Mouse (Mus musculus) embryo, embryonic 10 days (tissue): ENCODE data around the gene Lamp1.

Experiments used
- DNase-seq: peaks from one replicate; pipeline ENCODE4 v3.0.0-alpha.2; 2015; ENCODE audit warnings: low spot score

Lamp1 gene

GRCm38 (mm10) chr8:13163563-13163962 lies 4.6 kb downstream of the Lamp1 start:
- DNase-seq, result no peak

- no peak for DNase-seq
Measured at GRCm38 (mm10) chr8:13164361-13164760, 5.4 kb downstream of the Lamp1 start.

GRCm38 (mm10) chr8:13170510-13170909 lies 11.5 kb downstream of the Lamp1 start:
- no peak for DNase-seq

DNA sequence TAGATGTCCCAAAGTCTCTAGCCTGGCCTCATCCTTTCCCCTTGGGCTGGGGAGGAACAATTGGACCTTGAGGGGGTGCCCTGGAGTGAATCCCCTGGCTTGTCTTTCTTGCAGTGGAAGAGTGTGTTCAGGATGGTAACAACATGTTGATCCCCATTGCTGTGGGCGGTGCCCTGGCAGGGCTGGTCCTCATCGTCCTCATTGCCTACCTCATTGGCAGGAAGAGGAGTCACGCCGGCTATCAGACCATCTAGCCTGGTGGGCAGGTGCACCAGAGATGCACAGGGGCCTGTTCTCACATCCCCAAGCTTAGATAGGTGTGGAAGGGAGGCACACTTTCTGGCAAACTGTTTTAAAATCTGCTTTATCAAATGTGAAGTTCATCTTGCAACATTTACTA lies 15.3 kb downstream of the Lamp1 start:
- no peak for DNase-seq

- DNase-seq, result no peak
Measured at GRCm38 (mm10) chr8:13174811-13175210, 15.8 kb downstream of the Lamp1 start.

- no peak for DNase-seq
Measured at GRCm38 (mm10) chr8:13175650-13176049, 16.7 kb downstream of the Lamp1 start.

GRCm38 (mm10) chr8:13177173-13177852 lies 18.4 kb downstream of the Lamp1 start:
- no peak for DNase-seq

- no peak for DNase-seq
Measured at GRCm38 (mm10) chr8:13178137-13178536, 19.2 kb downstream of the Lamp1 start.

- no peak for DNase-seq
Measured at GRCm38 (mm10) chr8:13179482-13179881, 20.5 kb downstream of the Lamp1 start.

DNA sequence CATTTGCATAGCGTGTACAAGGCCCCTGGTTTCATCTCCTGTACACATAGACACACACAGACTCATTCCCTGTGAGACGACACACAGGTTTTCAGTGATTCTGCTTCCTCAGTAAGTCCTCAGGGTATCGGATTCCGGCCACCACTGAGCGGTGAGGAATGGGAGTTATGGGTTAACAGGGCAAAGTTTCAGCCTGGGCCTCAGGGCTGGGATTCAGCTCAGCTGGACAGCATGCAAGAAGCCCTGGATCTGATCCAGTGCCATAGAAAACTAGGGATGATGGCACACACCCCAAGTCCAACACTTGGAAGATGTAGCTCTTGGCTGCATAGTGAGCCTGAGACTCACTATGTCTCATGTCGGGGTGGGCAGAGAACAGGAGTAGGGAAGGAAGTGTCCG lies 21.0 kb downstream of the Lamp1 start:
- DNase-seq, result no peak

- no peak for DNase-seq
Measured at GRCm38 (mm10) chr8:13180408-13180807, 21.4 kb downstream of the Lamp1 start.

DNA sequence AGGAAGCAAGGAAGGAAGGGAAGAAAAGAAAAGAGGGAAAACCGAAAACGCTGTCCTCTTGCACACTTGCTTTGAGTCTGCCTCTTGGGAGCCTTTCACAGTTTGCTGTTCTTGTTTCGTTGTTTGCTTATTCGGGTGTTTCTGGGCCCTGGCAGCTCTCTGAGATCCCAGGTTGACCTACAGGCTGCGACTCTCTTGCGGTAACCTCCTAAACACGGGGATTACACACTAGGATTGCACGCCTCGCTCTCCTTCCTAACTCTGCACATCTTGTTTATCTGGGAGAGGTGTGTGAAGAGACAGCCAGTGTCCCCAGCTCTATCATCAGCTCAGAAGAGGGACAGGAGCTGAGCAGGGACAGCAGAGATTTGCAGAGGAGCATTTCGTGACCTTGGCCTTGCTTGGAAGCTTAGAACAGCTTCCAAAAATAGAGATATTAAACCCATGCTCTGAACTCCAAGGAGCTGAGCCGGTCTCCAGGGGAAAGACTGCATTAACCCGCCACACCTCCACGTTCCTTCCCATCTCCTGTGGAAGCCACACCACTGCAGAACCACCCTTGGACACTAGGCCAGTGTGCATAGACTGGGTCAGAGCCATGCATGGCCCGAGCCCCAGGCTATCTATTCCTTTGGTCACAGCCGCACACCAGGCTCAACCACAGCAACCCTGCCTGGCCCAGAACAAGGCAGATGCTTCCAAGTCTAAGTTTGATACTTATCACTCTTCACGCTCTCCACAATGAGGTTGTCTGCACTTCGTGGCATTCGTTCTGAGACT lies 22.1 kb downstream of the Lamp1 start:
- no peak for DNase-seq

DNA sequence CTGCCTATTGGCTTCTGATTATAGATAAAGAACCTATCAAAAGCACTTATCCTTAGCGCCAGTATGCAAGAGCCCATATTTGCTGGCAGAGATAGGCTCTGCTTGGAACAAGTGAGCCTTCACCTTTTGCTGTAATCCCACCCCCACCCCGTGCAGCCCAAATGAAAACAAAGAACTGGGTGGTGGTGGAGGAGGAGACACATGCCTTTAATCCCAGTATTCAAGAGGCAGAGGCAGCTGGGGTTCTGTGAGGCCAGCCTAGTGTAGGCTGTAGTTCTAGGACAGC lies 22.7 kb downstream of the Lamp1 start:
- DNase-seq, result no peak

DNA sequence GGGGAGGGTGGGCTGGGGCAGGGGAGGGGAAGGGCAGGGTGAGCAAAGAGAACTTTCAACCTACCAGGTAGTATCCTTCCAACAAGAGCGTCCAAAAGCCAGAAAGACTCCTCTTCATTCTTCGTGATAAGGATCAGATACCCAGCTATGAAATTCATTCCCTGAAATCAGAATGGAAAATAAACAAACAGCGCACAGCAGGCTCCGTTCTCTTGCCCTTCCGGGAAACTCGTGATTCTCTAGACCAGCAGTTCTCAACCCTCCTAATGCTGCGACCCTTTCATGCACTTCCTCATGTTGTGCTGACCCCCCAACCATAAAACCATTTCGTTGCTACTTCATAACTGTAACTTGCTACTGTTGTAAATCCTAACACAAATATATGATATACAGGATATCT lies 27.9 kb downstream of the Lamp1 start:
- DNase-seq, result no peak

- no peak for DNase-seq
Measured at GRCm38 (mm10) chr8:13187229-13187628, 28.3 kb downstream of the Lamp1 start.

DNA sequence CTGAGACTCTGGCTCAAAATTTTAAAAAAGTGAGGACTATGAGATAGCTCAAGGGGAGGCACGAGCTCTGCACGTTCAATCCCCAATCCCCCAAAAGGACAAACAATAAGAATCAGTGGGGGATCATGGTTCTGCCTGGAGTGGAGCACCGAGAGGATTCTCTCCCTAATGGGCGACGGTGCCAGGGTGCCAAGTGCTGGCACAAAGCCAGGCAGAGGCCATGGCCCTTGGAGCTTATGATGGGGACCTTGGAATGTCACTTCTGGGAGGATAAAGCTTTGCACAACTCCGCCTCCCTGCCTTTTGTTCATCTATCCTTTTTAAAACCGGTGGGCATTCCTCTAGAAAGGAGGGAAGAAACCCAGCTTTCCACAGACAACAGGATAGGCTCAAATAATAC lies 28.7 kb downstream of the Lamp1 start:
- no peak for DNase-seq

GRCm38 (mm10) chr8:13188052-13188555 lies 29.1 kb downstream of the Lamp1 start:
- DNase-seq, result no peak

DNA sequence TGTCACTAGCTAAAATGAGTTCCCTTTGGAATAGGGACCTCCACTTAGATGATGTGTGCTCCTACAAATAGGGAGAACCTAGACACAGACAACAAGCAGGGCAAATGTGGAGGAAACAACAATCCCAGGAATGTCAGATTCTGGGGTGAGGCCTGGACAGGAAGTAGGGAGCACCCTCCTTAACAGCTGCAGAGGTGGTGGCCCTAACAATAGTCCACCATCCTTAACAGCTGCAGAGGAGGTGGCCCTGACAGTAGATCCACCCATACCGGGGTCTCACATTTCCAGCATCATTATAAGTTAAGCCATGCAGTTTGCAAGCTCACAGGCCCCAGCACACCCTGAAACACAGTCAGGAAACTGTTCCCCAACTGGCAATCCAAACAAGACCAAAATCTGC lies 29.9 kb downstream of the Lamp1 start:
- DNase-seq, result no peak

DNA sequence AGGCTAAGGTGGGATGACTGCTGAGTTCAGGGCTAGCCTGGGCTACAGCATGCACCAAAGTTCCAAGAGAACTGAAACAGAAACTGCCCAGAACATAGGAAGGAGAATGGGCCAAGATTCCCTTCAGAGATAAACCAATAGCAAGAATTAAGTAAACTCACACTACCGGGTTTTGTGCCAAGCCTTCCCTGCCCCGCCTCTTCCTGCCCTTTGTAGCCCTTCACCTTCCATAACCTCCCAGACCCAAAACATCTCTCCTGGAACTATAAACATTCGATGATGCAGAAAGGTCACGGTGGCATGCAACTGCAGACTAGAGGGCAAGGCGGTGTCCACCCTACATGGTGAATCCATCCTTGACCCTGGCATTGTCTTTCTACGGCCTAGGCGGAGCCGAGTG lies 31.3 kb downstream of the Lamp1 start:
- DNase-seq, result no peak

DNA sequence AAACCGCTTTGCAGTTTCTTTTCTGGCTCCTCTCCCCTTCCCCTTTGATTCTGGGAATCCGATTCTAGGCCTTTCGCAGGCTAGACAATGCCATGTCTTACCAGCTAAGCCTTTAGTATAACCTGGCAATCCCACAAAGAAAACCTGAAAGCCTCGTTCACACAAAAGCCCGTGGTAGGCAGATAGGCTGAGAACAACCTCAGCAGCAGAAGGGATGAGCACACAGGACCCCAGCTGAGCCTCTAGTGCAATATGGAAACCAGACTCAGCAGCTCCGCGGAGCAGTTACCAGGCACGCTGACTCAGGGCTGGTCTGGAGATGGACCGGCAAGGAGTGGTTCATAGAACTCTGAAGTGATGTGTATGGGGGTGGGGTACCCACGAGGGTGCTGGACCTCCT lies 35.9 kb downstream of the Lamp1 start:
- no peak for DNase-seq

DNA sequence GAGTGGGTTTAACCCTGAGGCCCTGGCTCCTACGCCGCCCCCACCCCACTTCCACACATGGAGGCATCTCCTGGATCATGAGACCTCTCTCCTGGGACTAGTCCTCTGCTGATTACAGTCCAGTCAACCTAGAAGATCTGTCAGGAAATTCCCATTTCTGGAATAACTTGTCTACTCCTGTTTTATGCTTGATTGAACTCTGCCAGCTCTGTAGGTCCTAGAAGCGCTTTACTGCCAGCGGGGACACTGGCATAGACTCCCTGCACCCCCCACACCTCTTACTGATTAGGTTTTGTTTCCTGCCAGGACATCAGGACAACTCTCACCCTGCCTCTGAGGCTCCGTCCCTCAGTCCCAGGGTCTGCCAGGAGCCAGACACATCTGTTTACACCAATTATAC lies 38.5 kb downstream of the Lamp1 start:
- no peak for DNase-seq

GRCm38 (mm10) chr8:13199385-13200061 lies 40.6 kb downstream of the Lamp1 start:
- DNase-seq, result no peak

DNA sequence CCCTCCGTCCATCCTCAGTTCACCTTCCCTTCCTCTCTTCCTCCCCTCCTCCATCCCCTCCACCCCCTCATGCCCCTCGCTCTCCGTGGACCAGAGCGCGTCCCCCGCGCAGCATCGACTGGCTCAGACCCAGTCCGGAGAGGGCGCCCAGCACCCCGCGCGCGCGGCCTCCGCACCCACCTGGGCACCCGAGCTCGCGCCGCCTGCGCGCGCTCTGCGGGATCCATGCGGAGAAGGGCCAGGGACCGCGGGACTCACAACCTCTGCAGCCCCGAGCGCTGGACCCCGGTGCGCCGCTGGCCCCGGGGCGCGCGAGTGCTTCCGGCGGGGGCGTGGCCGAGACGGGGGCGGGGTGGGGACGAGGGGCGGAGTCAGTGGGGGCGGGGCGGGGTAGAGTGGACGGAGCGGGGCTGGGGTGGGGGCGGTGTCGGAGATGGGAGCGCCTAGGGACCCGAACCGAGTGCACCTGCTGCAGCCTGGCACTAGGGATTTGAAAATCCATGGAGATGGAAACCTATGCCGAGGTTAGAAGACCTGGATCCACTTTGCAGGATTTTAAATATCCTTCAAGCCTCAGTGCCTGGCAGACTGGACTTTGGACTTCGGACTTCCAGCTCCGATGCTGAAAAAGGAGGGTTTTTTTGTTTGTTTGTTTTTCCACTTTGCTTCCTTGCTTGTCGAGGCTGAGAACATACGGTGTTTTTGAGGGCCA lies 41.5 kb downstream of the Lamp1 start, which contains the start of gene Grtp1:
Gene Grtp1, minus strand, starts transcription at position 320 of the 712 bp plus-strand sequence.
- peak; percentile 25 for DNase-seq
